Mouse (Mus musculus): ENCODE data around the gene Tm2d1. TPM values are rescaled to one million over a fixed set of nuclear protein-coding genes. Genes with fewer than 3 reads are reported as not detected.
A peak's percentile ranks its signal among the peaks of the same experiment; 100 is the strongest.

Gene Tm2d1
- polyA plus RNA-seq, 1 experiment from 2014 or later, result 94.6 TPM

DNA sequence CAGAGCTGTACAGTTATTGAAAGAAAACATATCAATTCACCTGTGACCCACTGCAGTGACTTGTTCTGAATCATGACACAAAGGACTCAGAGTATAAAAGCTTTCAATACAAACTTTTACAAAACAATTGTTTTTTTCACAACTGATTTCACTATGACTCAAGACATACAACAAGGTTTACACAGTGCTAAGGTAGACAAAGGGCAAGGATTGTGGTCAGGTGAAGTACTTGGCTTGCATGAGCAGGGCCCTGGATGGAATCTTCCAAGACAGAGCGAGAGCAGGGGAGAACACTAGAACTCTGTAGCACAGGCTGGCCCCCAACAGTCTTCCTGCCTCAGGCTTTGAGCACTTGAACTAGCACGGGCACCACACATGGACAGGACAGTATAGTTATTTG, 6.2 kb downstream of the Tm2d1 start:
- ATAC-seq (ENCODE audit: insufficient number of reproducible peaks, insufficient read depth, low FRiP score, low TSS enrichment, low read depth), result no peak
- WGBS, result 93% methylated on average over 2 of the region's 2 CpGs
- no peak overlapping the region for H3K4me2 ChIP-seq
- H3K27ac ChIP-seq, result no peak overlapping the region
- H3K27me3 ChIP-seq, result no peaks in the 10 kb centered on the region
- no peak overlapping the region for H3K9ac ChIP-seq (replicated peaks)
- H3K9me3 ChIP-seq, result no peaks in the 10 kb centered on the region
- peaks cover 22% of the 10 kb centered on the region for H3K36me3 ChIP-seq
- no peak overlapping the region for H3K4me3 ChIP-seq (replicated peaks)
- peaks cover 7% of the 10 kb centered on the region for H3K4me1 ChIP-seq (replicated peaks)

DNA sequence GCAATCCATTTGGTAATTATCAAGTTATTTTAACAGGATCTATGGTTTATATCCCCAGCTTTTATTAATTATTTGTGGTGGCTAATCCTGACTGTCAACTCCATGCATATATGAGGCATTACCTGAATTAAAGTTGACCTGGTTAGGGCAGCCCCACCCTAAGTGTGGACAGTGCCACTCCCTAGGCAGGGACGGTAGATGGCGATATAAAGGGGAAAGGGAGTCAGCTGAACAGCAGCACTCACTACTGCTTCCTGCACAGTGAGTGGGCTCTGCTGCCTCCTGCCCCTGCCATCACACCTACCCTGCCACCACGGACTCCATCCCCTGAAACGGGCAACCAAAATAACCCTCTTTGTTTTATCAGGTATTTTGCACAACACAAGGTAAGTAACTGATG, 7.7 kb downstream of the Tm2d1 start:
- 58% methylated on average over 4 of the region's 4 CpGs for WGBS
- no peaks in the 10 kb centered on the region for H3K4me1 ChIP-seq (replicated peaks)
- H3K9ac ChIP-seq (replicated peaks), result no peak overlapping the region
- peaks cover 34% of the 10 kb centered on the region for H3K36me3 ChIP-seq
- no peaks in the 10 kb centered on the region for H3K9me3 ChIP-seq
- H3K4me3 ChIP-seq (replicated peaks), result no peak overlapping the region
- H3K27me3 ChIP-seq, result no peaks in the 10 kb centered on the region
- no peak for ATAC-seq (ENCODE audit: insufficient number of reproducible peaks, insufficient read depth, low FRiP score, low TSS enrichment, low read depth)
- no peak overlapping the region for H3K4me2 ChIP-seq
- H3K27ac ChIP-seq, result no peak overlapping the region

DNA sequence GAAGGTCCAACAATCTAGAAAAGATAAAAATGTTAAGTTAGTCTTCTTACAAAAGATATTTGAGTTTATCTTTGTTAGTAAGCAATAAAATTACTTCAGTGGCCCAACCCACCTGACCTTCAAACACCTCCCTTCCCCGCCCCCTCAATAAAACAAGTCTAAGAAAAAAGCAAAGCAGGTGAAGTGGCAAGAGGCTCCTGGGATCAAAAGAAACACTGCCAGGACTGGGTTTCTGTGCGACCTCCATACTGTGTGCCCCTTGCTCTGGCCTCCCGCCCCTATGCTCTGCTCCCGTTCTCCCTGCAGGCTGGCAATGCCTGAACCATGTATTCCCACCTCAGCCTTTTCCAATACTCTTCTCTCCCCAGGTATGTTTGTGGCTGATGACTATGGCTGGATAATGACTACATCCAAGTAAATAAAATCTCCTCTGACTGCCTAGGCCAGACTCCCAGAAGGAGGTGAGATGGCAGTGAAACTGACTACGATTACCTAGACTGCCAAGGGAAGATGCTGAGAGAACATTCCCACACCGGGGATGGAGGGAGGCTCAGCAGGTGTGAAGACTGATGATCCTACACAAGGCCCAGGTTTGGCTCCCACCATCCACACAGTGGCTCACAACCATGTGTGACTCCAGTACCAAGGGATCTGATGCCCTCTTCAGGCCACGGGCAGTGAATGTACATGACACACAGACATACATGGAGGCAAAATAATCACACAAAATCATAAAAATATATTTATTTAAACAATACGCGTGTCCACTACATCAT, 24.9 kb downstream of the Tm2d1 start:
- 86% methylated on average over 9 of the region's 9 CpGs for WGBS
- no peak overlapping the region for H3K9ac ChIP-seq (replicated peaks)
- no peak for ATAC-seq (ENCODE audit: insufficient number of reproducible peaks, insufficient read depth, low FRiP score, low TSS enrichment, low read depth)
- H3K4me2 ChIP-seq, result no peak overlapping the region
- no peak overlapping the region for H3K27ac ChIP-seq
- no peak overlapping the region for H3K4me3 ChIP-seq (replicated peaks)
- no peaks in the 10 kb centered on the region for H3K4me1 ChIP-seq (replicated peaks)
- no peaks in the 10 kb centered on the region for H3K27me3 ChIP-seq
- H3K36me3 ChIP-seq, result peaks cover 73% of the 10 kb centered on the region
- H3K9me3 ChIP-seq, result no peaks in the 10 kb centered on the region

DNA sequence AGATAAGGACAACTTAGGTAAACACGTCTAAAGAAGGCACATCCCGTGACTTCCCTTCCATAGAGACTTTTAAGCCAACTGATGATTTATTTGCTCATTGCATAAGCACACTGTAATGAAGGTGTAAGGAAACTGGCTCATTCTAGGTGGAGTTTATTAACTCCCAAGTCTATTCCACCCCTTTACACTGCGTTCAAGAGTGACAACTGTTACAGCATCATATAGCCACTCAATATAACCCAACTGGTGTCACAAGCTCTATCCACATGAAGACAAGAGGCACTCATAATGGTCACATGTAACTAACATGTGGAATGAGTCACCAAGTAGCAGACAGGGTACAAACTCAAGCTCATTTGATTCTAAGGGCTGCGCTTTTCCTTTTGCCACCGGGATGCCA, 34.5 kb downstream of the Tm2d1 start:
- Histone ChIP-seq H3K4me1 (replicated peaks) (no peaks in the 10 kb centered on the region), H3K9me3 (no peaks in the 10 kb centered on the region), H3K27ac (no peak overlapping the region), H3K27me3 (no peaks in the 10 kb centered on the region), H3K9ac (replicated peaks) (no peak overlapping the region), H3K4me3 (replicated peaks) (no peak overlapping the region), H3K36me3 (peaks cover 11% of the 10 kb centered on the region; the same call in 1 of the 2 replicates), H3K4me2 (no peak overlapping the region)
- no peak for ATAC-seq (ENCODE audit: insufficient number of reproducible peaks, insufficient read depth, low FRiP score, low TSS enrichment, low read depth)
- WGBS, result 69% methylated on average over 5 of the region's 5 CpGs

DNA sequence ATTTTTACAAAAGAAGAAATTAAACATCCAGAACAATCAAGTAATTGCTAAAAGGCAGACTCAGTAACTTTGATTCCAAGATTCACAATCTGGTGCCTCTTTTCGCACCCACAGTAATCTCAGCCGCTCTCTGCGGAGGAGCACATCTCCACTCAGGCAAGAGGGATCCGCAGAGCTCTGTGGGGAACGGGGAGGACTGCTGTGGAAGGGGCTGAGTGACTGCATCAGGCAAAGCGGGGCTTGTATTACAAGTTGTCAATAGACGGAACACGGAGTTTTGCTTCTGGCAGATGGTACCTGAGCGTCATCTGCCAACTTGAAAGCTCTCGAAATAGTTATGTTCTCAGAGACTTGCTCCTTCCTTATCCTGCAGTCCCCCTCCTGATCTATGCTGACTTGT, 37.3 kb downstream of the Tm2d1 start:
- Histone ChIP-seq H3K4me2 (no peak overlapping the region), H3K4me1 (replicated peaks) (no peaks in the 10 kb centered on the region), H3K9me3 (no peaks in the 10 kb centered on the region), H3K27me3 (no peaks in the 10 kb centered on the region), H3K9ac (replicated peaks) (no peak overlapping the region), H3K36me3 (no peaks in the 10 kb centered on the region), H3K4me3 (replicated peaks) (no peak overlapping the region), H3K27ac (no peak overlapping the region)
- no peak for ATAC-seq (ENCODE audit: insufficient number of reproducible peaks, insufficient read depth, low FRiP score, low TSS enrichment, low read depth)
- 92% methylated on average over 10 of the region's 10 CpGs for WGBS

DNA sequence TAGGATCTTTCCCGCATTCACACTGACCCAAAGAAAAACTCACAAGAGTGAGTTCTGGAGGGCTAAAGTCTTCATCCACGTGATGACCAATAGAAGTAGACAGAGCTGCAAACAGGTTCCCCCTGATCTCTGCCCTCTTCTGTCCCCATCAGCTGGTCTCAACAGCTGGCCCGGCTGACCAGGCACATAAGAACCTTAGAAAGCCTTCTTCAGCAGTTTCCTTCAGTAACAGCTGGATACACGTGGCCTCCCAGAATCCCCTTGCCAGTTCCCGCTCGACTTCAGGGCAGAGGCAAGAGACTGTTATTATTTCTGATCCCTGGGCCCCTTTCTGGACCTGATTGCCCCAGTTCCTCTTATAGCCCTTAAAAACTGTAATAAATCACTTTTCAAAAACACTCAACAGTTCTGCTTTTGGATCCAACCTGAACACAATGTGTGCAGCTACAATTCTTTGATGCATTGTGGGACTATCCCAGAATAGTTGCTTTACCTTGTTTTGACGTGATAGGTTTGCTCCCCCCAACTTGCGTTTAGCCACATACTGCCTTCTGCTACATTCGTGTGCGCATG, 43.0 kb downstream of the Tm2d1 start:
- Histone ChIP-seq H3K36me3 (no peaks in the 10 kb centered on the region), H3K9ac (replicated peaks) (no peak overlapping the region), H3K4me2 (no peak overlapping the region), H3K9me3 (no peaks in the 10 kb centered on the region), H3K27ac (no peak overlapping the region), H3K4me3 (replicated peaks) (no peak overlapping the region), H3K4me1 (replicated peaks) (peaks cover 30% of the 10 kb centered on the region), H3K27me3 (no peaks in the 10 kb centered on the region)
- no peak for ATAC-seq (ENCODE audit: insufficient number of reproducible peaks, insufficient read depth, low FRiP score, low TSS enrichment, low read depth)
- 48% methylated on average over 10 of the region's 10 CpGs for WGBS

DNA sequence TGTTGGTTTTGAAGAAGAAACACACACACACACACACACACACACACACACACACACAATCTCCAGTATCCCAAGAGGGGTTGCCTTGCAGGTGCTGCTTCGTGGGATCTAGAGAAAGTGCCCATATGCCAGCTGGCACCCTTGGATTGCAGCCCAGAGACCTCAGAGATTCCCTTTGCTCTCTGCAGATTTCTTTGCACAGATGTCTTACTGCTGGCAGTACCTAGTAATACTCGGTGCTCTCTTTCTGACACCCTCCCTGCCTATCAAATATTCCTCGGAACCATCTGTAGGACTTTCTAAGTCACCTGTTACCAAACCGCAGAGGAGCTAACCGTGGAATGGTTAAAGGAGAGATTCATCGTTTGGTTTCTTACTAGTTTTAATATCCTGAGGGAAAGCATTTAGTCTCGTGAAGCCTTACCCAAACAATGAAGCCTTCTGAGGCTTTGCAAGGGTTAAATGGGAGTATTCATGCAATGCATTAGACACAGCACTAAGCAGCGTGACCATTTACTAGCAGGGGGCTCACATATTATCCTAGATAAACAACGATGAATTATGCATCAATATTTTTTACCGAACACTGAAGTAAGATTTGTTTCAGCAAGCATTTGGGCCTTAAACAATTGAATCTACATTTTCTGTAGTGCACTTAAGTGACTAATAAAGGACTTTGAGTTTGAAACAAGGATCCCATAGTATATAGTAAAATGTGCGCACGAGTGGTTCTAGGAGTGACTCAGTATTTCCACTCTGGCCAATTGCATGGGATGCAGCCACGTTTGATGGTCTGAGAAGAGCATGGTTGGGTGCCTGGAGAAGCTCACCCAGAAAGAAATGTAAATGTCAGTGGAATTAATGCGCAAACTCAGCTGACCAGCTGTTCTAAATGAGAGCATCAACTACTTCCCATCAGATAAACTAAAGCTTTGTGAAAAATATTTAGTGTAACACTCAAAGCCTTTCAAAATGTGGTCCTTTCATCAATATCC, 44.2 kb downstream of the Tm2d1 start:
- Histone ChIP-seq H3K4me3 (replicated peaks) (no peak overlapping the region), H3K9ac (replicated peaks) (no peak overlapping the region), H3K27ac (no peak overlapping the region), H3K4me1 (replicated peaks) (peaks cover 30% of the 10 kb centered on the region), H3K27me3 (no peaks in the 10 kb centered on the region), H3K9me3 (no peaks in the 10 kb centered on the region), H3K36me3 (no peaks in the 10 kb centered on the region), H3K4me2 (no peak overlapping the region)
- no peak for ATAC-seq (ENCODE audit: insufficient number of reproducible peaks, insufficient read depth, low FRiP score, low TSS enrichment, low read depth)
- 77% methylated on average over 14 of the region's 14 CpGs for WGBS

DNA sequence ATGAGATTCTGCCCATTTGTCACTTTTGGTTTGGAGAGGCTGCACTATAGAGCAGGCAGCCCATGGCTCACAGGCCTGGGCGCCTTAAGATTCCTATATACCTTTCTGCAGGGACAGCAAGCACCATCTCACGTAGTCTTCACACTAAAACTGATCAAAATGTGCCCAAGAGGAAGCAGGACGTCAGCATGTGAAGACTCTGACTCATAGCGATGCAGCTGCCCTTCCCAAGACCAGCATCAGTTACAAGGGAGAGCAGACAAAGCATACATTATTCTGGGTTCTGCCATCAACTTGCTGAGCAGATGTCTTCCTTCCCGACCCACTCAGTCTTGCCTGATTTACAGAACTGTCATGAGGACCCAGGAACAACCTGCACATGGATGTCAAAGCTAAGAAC, 45.9 kb downstream of the Tm2d1 start:
- Histone ChIP-seq H3K27me3 (no peaks in the 10 kb centered on the region), H3K4me2 (no peak overlapping the region), H3K4me3 (replicated peaks) (no peak overlapping the region), H3K9ac (replicated peaks) (no peak overlapping the region), H3K27ac (no peak overlapping the region), H3K36me3 (no peaks in the 10 kb centered on the region), H3K9me3 (no peaks in the 10 kb centered on the region), H3K4me1 (replicated peaks) (peaks cover 30% of the 10 kb centered on the region)
- WGBS, result 74% methylated on average over 5 of the region's 5 CpGs
- no peak for ATAC-seq (ENCODE audit: insufficient number of reproducible peaks, insufficient read depth, low FRiP score, low TSS enrichment, low read depth)

DNA sequence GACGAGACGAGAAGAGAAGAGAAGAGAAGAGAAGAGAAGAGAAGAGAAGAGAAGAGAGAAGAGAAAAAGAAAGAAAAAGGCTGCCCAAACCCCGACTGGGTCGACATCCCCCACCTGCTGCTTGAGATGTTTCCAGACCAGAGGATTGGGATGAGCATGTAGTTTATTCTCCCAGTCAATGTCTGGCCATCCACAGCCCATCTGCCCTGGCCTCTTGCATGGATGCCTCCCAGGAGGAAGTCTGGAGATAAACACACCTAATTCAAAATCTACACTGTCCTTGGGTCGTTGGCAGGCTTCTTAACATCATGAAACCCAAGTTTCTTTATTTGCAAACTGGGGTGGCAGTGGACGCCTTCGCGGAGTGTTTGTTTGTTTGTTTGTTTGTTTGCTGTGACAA, 47.4 kb downstream of the Tm2d1 start:
- no peak overlapping the region for H3K4me3 ChIP-seq (replicated peaks)
- WGBS, result 83% methylated on average over 8 of the region's 8 CpGs
- no peak for ATAC-seq (ENCODE audit: insufficient number of reproducible peaks, insufficient read depth, low FRiP score, low TSS enrichment, low read depth)
- no peaks in the 10 kb centered on the region for H3K36me3 ChIP-seq
- no peak overlapping the region for H3K9ac ChIP-seq (replicated peaks)
- peaks cover 30% of the 10 kb centered on the region for H3K4me1 ChIP-seq (replicated peaks)
- no peaks in the 10 kb centered on the region for H3K27me3 ChIP-seq
- no peak overlapping the region for H3K27ac ChIP-seq
- H3K9me3 ChIP-seq, result no peaks in the 10 kb centered on the region
- H3K4me2 ChIP-seq, result no peak overlapping the region

DNA sequence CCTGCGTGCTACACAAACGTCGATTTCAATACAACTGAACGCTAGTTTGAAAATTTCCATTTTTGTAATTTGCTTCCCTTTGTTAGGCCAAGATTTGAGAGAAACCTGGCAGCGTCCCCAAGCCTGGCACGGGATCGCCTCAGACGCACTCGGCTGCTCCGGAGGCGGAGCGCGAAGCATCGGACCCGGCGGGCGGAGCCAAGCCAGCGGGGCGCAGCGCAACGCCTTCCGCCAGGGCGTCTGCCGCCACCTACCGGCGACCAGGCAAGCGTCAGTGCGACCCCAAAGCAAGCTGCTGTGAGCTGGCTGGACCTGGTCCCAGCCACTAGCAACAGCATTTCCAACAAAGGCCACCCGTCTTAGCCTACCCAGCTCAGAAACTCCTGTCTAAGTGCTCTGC, 60.9 kb downstream of the Tm2d1 start:
- Histone ChIP-seq H3K9me3 (0 out of 2 replicates have a peak, but pooled peaks cover 8% of the 10 kb centered on the region), H3K9ac (replicated peaks) (peak overlapping the region; percentile 55)

More for the DNA sequence above, 60.9 kb downstream of the Tm2d1 start:
- peak overlapping the region; percentile 71 for H3K4me2 ChIP-seq
- peaks cover 41% of the 10 kb centered on the region for H3K4me1 ChIP-seq (replicated peaks)
- 0% methylated on average over 29 of the region's 29 CpGs for WGBS
- peak overlapping the region; percentile 36 for H3K4me3 ChIP-seq (replicated peaks)
- H3K36me3 ChIP-seq, result no peaks in the 10 kb centered on the region
- peak overlapping the region; percentile 82 for H3K27ac ChIP-seq
- peak; percentile 81 for ATAC-seq (ENCODE audit: insufficient number of reproducible peaks, insufficient read depth, low FRiP score, low TSS enrichment, low read depth)
- H3K27me3 ChIP-seq, result 0 out of 2 replicates have a peak, but pooled peaks cover 4% of the 10 kb centered on the region

Data from limb, embryonic 12.5 days (tissue).